ENCODE assay signal across 12 mouse cellular contexts in the genomic region with DNA sequence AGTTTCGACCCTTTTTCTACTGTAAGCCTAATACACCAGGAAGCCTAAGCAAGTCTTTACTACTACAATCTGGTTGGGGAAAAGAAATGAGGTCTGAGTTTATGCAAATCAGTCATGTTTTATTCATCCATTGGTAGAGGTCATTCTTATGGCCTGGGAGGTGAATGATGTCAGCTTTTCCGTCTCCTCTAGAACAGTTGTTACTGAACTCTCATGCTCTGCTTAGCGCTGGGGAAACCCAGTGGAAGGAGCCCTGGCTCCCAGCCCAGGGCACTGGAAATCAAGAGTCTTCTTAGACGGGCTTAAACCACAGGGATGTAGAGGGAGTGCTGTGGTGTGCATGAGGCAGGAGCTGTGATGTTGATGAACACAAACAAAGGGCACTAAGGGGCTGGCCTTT.
DNase-seq lines count a peak whose midpoint lies in the region; ATAC-seq lines count a peak whose summit lies in the region.
"Had no signal": no experiment of that assay in that cellular context is flagged by ENCODE, and none has a peak within 500 bp of the region (broad histone marks: within the 10 kb centered on the region; RNA-seq: fewer than 3 reads in every experiment).

No protein-coding gene starts in this region.

- 62% methylated on average over 4 of the region's 4 CpGs for WGBS in kidney, embryonic 16.5 days
- WGBS in forebrain, embryonic 16.5 days: 47% methylated on average over 4 of the region's 4 CpGs
- 60% methylated on average over 4 of the region's 4 CpGs for WGBS in midbrain, embryonic 14.5 days
- 64% methylated on average over 4 of the region's 4 CpGs for WGBS in midbrain, embryonic 11.5 days

- no peaks in the 10 kb centered on the region for H3K9me3 ChIP-seq in kidney, embryonic 16.5 days (ENCODE audit: low read length)
- H3K9me3 ChIP-seq in forebrain, embryonic 16.5 days (ENCODE audit: control insufficient read depth, low read length): no peaks in the 10 kb centered on the region
- no peaks in the 10 kb centered on the region for H3K9me3 ChIP-seq in midbrain, embryonic 14.5 days (ENCODE audit: control insufficient read depth, low read length)
- H3K9me3 ChIP-seq in midbrain, embryonic 11.5 days (ENCODE audit: control insufficient read depth, low read length): no peaks in the 10 kb centered on the region

- H3K4me3 ChIP-seq in kidney, embryonic 16.5 days (ENCODE audit: low read length): no peak overlapping the region
- no peak overlapping the region for H3K4me3 ChIP-seq in forebrain, embryonic 16.5 days (replicated peaks; ENCODE audit: low read length)
- no peak overlapping the region for H3K4me3 ChIP-seq in midbrain, embryonic 14.5 days (replicated peaks; ENCODE audit: low read depth, low read length)
- no peak overlapping the region for H3K4me3 ChIP-seq in midbrain, embryonic 11.5 days (ENCODE audit: low read depth, low read length)

- H3K9ac ChIP-seq in kidney, embryonic 16.5 days (replicated peaks; ENCODE audit: low read length): no peak overlapping the region
- H3K9ac ChIP-seq in forebrain, embryonic 16.5 days (replicated peaks; ENCODE audit: low read depth, low read length): no peak overlapping the region
- no peak overlapping the region for H3K9ac ChIP-seq in midbrain, embryonic 14.5 days (replicated peaks; ENCODE audit: low read length)
- no peak overlapping the region for H3K9ac ChIP-seq in midbrain, embryonic 11.5 days (ENCODE audit: low read length)
- H3K9ac ChIP-seq: hindbrain, embryonic 14.5 days; liver, embryonic 14.5 days had no signal

- peaks cover 14% of the 10 kb centered on the region for H3K4me1 ChIP-seq in kidney, embryonic 16.5 days (ENCODE audit: insufficient read depth, low read length)
- peaks cover 5% of the 10 kb centered on the region; the same call in 1 of the 2 replicates for H3K4me1 ChIP-seq in forebrain, embryonic 16.5 days (replicated peaks; ENCODE audit: control insufficient read depth, insufficient read depth, low read length)
- no peaks in the 10 kb centered on the region for H3K4me1 ChIP-seq in midbrain, embryonic 14.5 days (ENCODE audit: control insufficient read depth, insufficient read depth, low read length)
- no peaks in the 10 kb centered on the region for H3K4me1 ChIP-seq in midbrain, embryonic 11.5 days (ENCODE audit: control insufficient read depth, insufficient read depth, low read length)

- H3K4me2 ChIP-seq in kidney, embryonic 16.5 days (replicated peaks; ENCODE audit: low read depth, low read length): no peak overlapping the region
- no peak overlapping the region for H3K4me2 ChIP-seq in forebrain, embryonic 16.5 days (ENCODE audit: low read length)
- no peak overlapping the region for H3K4me2 ChIP-seq in midbrain, embryonic 14.5 days (ENCODE audit: low read length)
- H3K4me2 ChIP-seq in midbrain, embryonic 11.5 days: no peak overlapping the region
- H3K4me2 ChIP-seq: hindbrain, embryonic 14.5 days had no signal

- no peaks in the 10 kb centered on the region for H3K36me3 ChIP-seq in kidney, embryonic 16.5 days (ENCODE audit: insufficient read depth, low read length)
- no peaks in the 10 kb centered on the region for H3K36me3 ChIP-seq in forebrain, embryonic 16.5 days (ENCODE audit: control insufficient read depth, insufficient read depth)
- H3K36me3 ChIP-seq in midbrain, embryonic 14.5 days (ENCODE audit: control insufficient read depth, insufficient read depth, low read length): no peaks in the 10 kb centered on the region
- H3K36me3 ChIP-seq in midbrain, embryonic 11.5 days (ENCODE audit: control insufficient read depth, insufficient read depth, low read length): no peaks in the 10 kb centered on the region

- DNase-seq in kidney, adult 18-20 months: peak; percentile 55
- peak; percentile 65 to 78 for DNase-seq in heart, postnatal 10 days
- peak; percentile 65 for DNase-seq in lung, postnatal 10 days
- no peak for DNase-seq in retina, postnatal 1 day
- DNase-seq in midbrain, embryonic 14.5 days: no peak
- DNase-seq in midbrain, embryonic 11.5 days (ENCODE audit: low spot score, missing footprints): no peak
- DNase-seq: adrenal gland, postnatal 14 days; cerebellum, adult 9-10 months had no signal

- H3K27ac ChIP-seq in kidney, embryonic 16.5 days (ENCODE audit: low read length): no peak overlapping the region
- H3K27ac ChIP-seq in forebrain, embryonic 16.5 days (ENCODE audit: low read length): no peak overlapping the region
- H3K27ac ChIP-seq in midbrain, embryonic 14.5 days (replicated peaks; ENCODE audit: low read depth, low read length): no peak overlapping the region
- no peak overlapping the region for H3K27ac ChIP-seq in midbrain, embryonic 11.5 days (ENCODE audit: low read depth, low read length)
- H3K27ac ChIP-seq: hindbrain, embryonic 14.5 days; liver, embryonic 14.5 days had no signal

- intact Hi-C loops in heart, postnatal 10 days (cut with DNase I): no loop called here

- H3K27me3 ChIP-seq in kidney, embryonic 16.5 days (ENCODE audit: insufficient read depth, low read length): no peaks in the 10 kb centered on the region
- H3K27me3 ChIP-seq in forebrain, embryonic 16.5 days (replicated peaks; ENCODE audit: control insufficient read depth, insufficient read depth, low read length): no peaks in the 10 kb centered on the region
- no peaks in the 10 kb centered on the region for H3K27me3 ChIP-seq in midbrain, embryonic 14.5 days (ENCODE audit: control insufficient read depth, insufficient read depth, low read length)
- no peaks in the 10 kb centered on the region for H3K27me3 ChIP-seq in midbrain, embryonic 11.5 days (ENCODE audit: control insufficient read depth, insufficient read depth, low read length)

- no peak for ATAC-seq in kidney, embryonic 16.5 days (ENCODE audit: low FRiP score, low TSS enrichment)
- ATAC-seq in forebrain, embryonic 16.5 days: peak; percentile 88
- no peak for ATAC-seq in midbrain, embryonic 14.5 days (ENCODE audit: low FRiP score, low TSS enrichment)
- no peak for ATAC-seq in midbrain, embryonic 11.5 days (ENCODE audit: low FRiP score)

Comparison
In these comparisons a context has a peak if more than half of its experiments do, and no peak if none do; other contexts are left out.
1. DNase-seq: peak in kidney, adult 18-20 months (single experiment), heart, postnatal 10 days (2 of 2) and lung, postnatal 10 days (single experiment); none in retina, postnatal 1 day (single experiment), midbrain, embryonic 14.5 days (single experiment) and midbrain, embryonic 11.5 days (single experiment).